Mouse (Mus musculus) small intestine, adult 2 months (tissue): ENCODE results near the gene Psmb5.

Experiments used
- CTCF ChIP-seq: fragments of 200-500 bp; IDR thresholded peaks from 2 replicates; pipeline ENCODE4 v1.5.1; 2012; ENCODE audit warnings: low read depth, mild to moderate bottlenecking, control low read depth, inconsistent platforms, low read length, moderate library complexity, mixed read lengths; ENCODE audit not compliant: insufficient replicate concordance, insufficient read length; ENCODE audit errors: extremely low read depth
- POLR2A ChIP-seq: fragments of 200-500 bp; IDR thresholded peaks from 2 replicates; pipeline ENCODE4 v1.6.1; 2012; ENCODE audit warnings: low read depth, mild to moderate bottlenecking, control low read depth, inconsistent platforms, low read length, moderate library complexity

GRCm38 (mm10) chr14:54653496-54653895 is 35.7 kb upstream of the Psmb5 start:
- no peak for TF ChIP-seq CTCF
- TF ChIP-seq POLR2A, result no peak
